Mouse (Mus musculus) liver, embryonic 14.5 days (tissue): ENCODE measurements around the gene Gm11596. TPM values are rescaled to one million over a fixed set of nuclear protein-coding genes. Genes with fewer than 3 reads are reported as not detected.
"Not testable (repeated sequence)": the region's sequence is repeated elsewhere in the genome, so short reads cannot be mapped to it uniquely, and the experiment has no call there.

ENCODE experiments used
- ATAC-seq: fragments of 200-750 bp; cut with Nextera tagmentation; 2 replicates; pipeline ENCODE4 v1.8.0; 2017; ENCODE audit warnings: moderate number of reproducible peaks, mild to moderate bottlenecking, moderate library complexity; ENCODE audit not compliant: insufficient read depth
- DNase-seq, 3 experiments: peaks; one replicate each; pipeline ENCODE4 v3.0.0-alpha.2; 2012 to 2013; ENCODE audit warnings: low read depth in 3 of 3, low spot score in 3 of 3
- H3K27ac ChIP-seq: fragments of 300-500 bp; sonication (generic); 2 replicates; pipeline ENCODE4 v1.5.1; 2014; ENCODE audit warnings: moderate library complexity, mild to moderate bottlenecking, control low read depth, inconsistent platforms
- H3K27me3 ChIP-seq: fragments of 300-500 bp; sonication (generic); 2 replicates; pipeline ENCODE4 v1.6.1; 2014; ENCODE audit warnings: mild to moderate bottlenecking, low read length, moderate library complexity; ENCODE audit not compliant: control insufficient read depth, insufficient read depth
- H3K36me3 ChIP-seq: fragments of 300-500 bp; sonication (generic); replicated peaks from 2 replicates; pipeline ENCODE4 v1.6.1; 2014; ENCODE audit warnings: low read depth; ENCODE audit not compliant: control insufficient read depth, insufficient read depth
- H3K4me1 ChIP-seq, 2 experiments: fragments of 200-500 bp in 1 of 2; fragments of 300-500 bp in 1 of 2; sonication (generic) in 1 of 2; replicated peaks; 2 replicates each; pipeline ENCODE4 v1.6.1; 2012 to 2014; ENCODE audit warnings: antibody characterized with exemption in 1 of 2, inconsistent platforms in 1 of 2, low read length in 1 of 2; ENCODE audit not compliant: control insufficient read depth in 2 of 2, insufficient read depth in 2 of 2
- H3K4me2 ChIP-seq: fragments of 300-500 bp; sonication (generic); 2 replicates; pipeline ENCODE4 v1.6.1; 2014; ENCODE audit warnings: low read depth, mild to moderate bottlenecking, control low read depth, moderate library complexity
- H3K4me3 ChIP-seq, 2 experiments: fragments of 200-500 bp in 1 of 2; fragments of 300-500 bp in 1 of 2; sonication (generic) in 1 of 2; 2 replicates each; pipeline ENCODE4 v1.5.1; 2012 to 2014; ENCODE audit warnings: low read depth in 2 of 2, low read length in 2 of 2, mild to moderate bottlenecking in 2 of 2, control low read depth in 1 of 2, inconsistent platforms in 1 of 2, moderate library complexity in 1 of 2; ENCODE audit not compliant: insufficient read depth in 1 of 2
- H3K9ac ChIP-seq: fragments of 300-500 bp; sonication (generic); replicated peaks from 2 replicates; pipeline ENCODE4 v1.6.1; 2014; ENCODE audit warnings: mild to moderate bottlenecking, control low read depth, moderate library complexity
- H3K9me3 ChIP-seq: fragments of 300-500 bp; sonication (generic); 2 replicates; pipeline ENCODE4 v1.6.1; 2016; ENCODE audit warnings: low read length, mixed read lengths; ENCODE audit not compliant: control insufficient read depth
- CTCF ChIP-seq: IDR thresholded peaks from 2 replicates; pipeline ENCODE4 v1.5.1; 2016; ENCODE audit warnings: antibody characterized with exemption, low read depth, control low read depth
- EP300 ChIP-seq: IDR thresholded peaks from 2 replicates; pipeline ENCODE4 v1.6.1; 2016; ENCODE audit warnings: antibody characterized with exemption, low read depth
- WGBS: fragments of 180-500 bp; shearing (Covaris S2); extraction: QIAGEN DNeasy Blood & Tissue Kit; methylation state at CpG from one replicate; pipeline ENCODE4 v1.1.7; 2014; ENCODE audit not compliant: insufficient replicate concordance; 5-methylcytosine and 5-hydroxymethylcytosine counted together
- polyA plus RNA-seq, 2 experiments: library from polyadenylated mRNA; depleted of rRNA in 1 of 2; stranded (reverse) in 1 of 2; unstranded in 1 of 2; fragments of >200 nt; fragmentation: Nextera tagmentation in 1 of 2; extraction: Ambion mirVana in 1 of 2; gene quantifications; 2 replicates each; pipeline versions ENCODE4 v1.2.1 to v1.2.3; 2012 to 2014

Gm11596 gene
- polyA plus RNA-seq, 2 experiments, result not detected

DNA sequence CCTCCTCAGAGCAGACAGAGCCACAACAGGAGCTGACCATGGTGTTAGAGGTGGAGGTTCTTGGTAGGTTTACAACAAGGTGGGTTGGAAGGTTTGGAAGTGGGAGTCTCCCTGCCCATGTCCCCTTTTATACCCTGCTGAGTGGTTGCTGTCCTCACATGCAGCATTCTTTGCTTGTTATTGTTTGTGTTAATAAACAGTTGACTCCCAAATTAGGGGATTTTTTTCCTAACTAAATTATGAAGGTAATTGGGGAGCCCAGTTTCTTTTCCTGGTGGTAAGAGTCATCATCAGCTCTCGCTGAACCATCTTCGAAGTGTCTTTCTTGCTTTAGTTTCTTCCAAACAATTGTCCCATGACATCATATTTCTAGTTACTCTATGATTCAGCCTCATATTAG, 12.7 kb downstream of the Gm11596 start, which contains the start of gene Krtap4-8:
Krtap4-8 (minus strand) TSS at position 101 of the 400 bp plus-strand sequence.
- Histone ChIP-seq H3K4me3 (no peak within 1 kb of the TSS), H3K4me2 (no peak within 1 kb of the TSS), H3K27ac (no peak within 1 kb of the TSS), H3K9me3 (no peaks in the 10 kb centered on the region), H3K27me3 (no peaks in the 10 kb centered on the region), H3K36me3 (no peaks in the 10 kb centered on the region), H3K4me1 (no peaks in the 10 kb centered on the region), H3K9ac (no peak within 1 kb of the TSS)
- no peak for DNase-seq
- TF ChIP-seq CTCF (no peak), EP300 (no peak)
- WGBS, result 67% methylated on average over 2 of the region's 2 CpGs
- ATAC-seq, result no peak

- no peak overlapping the region for H3K4me2 ChIP-seq
- no peak for TF ChIP-seq EP300
- no peak for TF ChIP-seq CTCF
- H3K4me3 ChIP-seq, result no peak overlapping the region
- H3K9ac ChIP-seq, result no peak overlapping the region
- whole genome bisulfite sequencing, result 68% methylated on average over 7 of the region's 7 CpGs
- no peak for ATAC-seq
- H3K27me3 ChIP-seq, result no peaks in the 10 kb centered on the region
- no peaks in the 10 kb centered on the region for H3K36me3 ChIP-seq
- H3K4me1 ChIP-seq, result no peaks in the 10 kb centered on the region
- H3K27ac ChIP-seq, result no peak overlapping the region
- no peak for DNase-seq
- H3K9me3 ChIP-seq, result no peaks in the 10 kb centered on the region
Observed at GRCm38 (mm10) chr11:99778401-99778800, 14.9 kb downstream of the Gm11596 start.

DNA sequence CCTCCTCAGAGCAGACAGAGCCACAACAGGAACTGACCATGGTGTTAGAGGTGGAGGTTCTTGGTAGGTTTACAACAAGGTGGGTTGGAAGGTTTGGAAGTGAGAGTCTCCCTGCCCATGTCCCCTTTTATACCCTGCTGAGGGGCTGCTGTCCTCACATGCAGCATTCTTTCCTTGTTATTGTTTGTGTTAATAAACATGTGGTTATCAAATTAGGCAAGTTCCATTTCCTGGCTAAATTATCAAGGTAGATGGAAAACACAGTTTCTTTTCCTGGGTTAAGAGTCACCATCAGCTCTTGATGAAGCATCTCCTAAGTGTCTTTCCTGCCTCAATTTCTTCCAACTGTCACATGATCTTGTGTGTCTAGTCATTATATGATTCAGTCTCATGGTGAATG, 20.5 kb downstream of the Gm11596 start, which contains the start of gene Gm11595:
Gm11595 (minus strand) TSS at position 101 of the 400 bp plus-strand sequence.
- H3K4me3 ChIP-seq, H3K4me2 ChIP-seq, H3K27ac ChIP-seq, H3K9me3 ChIP-seq, H3K27me3 ChIP-seq, H3K36me3 ChIP-seq, DNase-seq, ATAC-seq, H3K4me1 ChIP-seq, H3K9ac ChIP-seq: not testable (repeated sequence)

DNA sequence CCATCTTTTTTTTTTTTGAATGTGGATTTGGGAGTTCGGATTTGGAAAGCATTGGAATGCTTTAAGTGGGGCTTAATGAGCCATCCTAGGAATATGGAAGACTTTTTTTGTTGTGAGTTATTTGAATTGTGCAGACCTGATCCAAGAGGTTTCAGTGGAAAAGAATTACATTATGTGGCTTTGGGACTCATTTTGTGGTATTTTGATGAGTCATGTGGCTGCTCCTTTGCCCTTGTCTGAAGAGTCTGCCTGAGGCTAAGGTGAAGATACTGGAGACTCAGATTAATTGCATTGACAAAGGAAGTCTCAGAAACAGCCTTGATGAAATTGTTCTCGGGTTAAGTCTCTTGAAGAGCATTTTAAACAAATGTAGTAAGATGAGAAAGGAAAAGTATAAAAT, 24.9 kb downstream of the Gm11596 start:
- H3K9me3 ChIP-seq, result no peaks in the 10 kb centered on the region
- DNase-seq, result no peak
- H3K9ac ChIP-seq, result no peak overlapping the region
- H3K4me3 ChIP-seq, result no peak overlapping the region
- 39% methylated on average over 2 of the region's 2 CpGs for WGBS
- H3K36me3 ChIP-seq, result no peaks in the 10 kb centered on the region
- no peak overlapping the region for H3K27ac ChIP-seq
- ATAC-seq, result no peak
- no peaks in the 10 kb centered on the region for H3K27me3 ChIP-seq
- H3K4me1 ChIP-seq, result no peaks in the 10 kb centered on the region
- no peak for TF ChIP-seq CTCF
- TF ChIP-seq EP300, result no peak
- H3K4me2 ChIP-seq, result no peak overlapping the region

DNA sequence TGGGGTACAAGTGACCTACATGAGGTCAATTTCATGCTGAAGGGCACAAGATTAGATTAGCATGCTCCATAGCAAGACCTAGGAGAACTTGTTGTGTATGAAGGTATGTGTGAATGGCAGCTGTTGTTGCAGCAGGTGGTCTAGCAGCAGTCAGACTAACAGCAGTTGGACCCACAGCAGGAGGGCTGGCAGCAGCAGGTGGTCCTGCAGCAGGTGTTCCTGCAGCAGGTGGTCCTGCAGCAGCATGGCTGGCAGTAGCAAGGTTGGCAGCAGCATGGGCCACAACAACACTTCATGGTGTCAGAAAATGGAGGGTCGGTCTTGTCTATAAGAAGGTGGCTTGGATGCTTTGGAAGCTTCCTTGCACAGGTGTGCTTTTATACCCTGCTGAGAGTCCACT, 34.4 kb downstream of the Gm11596 start:
- H3K27ac ChIP-seq, result no peak overlapping the region
- no peaks in the 10 kb centered on the region for H3K9me3 ChIP-seq

More for the DNA sequence above, 34.4 kb downstream of the Gm11596 start:
- ATAC-seq (no peak), DNase-seq (no peak)
- H3K4me3 ChIP-seq, result no peak overlapping the region
- no peak for TF ChIP-seq EP300
- TF ChIP-seq CTCF, result no peak
- no peaks in the 10 kb centered on the region for H3K4me1 ChIP-seq
- H3K9ac ChIP-seq, result no peak overlapping the region
- no peaks in the 10 kb centered on the region for H3K36me3 ChIP-seq
- WGBS, result 50% methylated on average over 1 of the region's 1 CpGs
- no peak overlapping the region for H3K4me2 ChIP-seq
- no peaks in the 10 kb centered on the region for H3K27me3 ChIP-seq
